In the genomic region with DNA sequence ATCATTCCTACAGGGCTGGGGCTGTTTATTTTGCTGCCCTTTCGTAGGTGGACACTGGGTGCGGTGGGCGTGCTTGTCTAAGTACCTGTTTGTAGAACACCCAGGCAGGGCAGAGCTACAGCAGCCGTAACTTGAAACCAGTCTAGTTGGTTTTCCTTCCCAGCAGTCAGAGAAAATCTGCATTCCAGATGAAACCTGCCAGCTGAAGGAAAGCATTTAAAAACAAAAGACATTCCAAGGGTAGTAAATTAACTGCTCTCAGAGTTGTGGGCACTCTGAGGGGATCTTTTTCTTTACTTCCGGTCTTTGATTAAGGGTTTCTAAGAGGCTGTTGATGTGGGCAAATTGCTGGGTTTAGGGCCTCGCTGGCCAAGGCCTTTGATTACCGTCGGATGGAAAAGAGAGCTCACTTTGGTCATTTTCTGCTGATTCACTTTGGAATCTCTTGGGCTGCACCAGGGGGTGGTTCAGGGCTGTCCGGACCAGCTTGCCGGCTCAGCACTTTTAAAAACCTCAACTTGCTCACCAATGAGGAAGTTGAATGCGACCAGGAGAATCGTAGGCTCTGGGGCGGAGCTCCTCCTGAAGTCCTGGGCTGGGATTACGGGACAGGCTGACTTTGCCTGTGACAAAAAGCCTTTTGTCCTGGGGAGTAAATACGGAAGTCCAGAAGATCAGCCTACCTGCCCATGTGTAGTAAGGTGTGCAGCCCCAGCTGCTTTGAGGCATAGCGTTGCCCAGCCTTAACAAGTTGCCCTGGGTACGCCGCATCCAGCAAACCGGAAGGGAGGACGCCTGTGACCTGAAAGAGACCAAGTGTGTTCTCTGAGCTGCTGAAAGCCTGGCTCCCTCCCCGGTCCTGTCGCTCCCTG, we compare ENCODE assay signal across 8 mouse cellular contexts.
A peak's percentile ranks its signal among the peaks of the same experiment; 100 is the strongest.
DNase-seq lines count a peak whose midpoint lies in the region; ATAC-seq lines count a peak whose summit lies in the region.

No protein-coding gene starts in this region.

- H3K27me3 ChIP-seq in forebrain, embryonic 13.5 days = 0 out of 2 replicates have a peak, but pooled peaks cover 4% of the 10 kb centered on the region
- H3K27me3 ChIP-seq in hindbrain, embryonic 10.5 days (ENCODE audit: insufficient read depth, poor library complexity, severe bottlenecking) = peaks cover 12% of the 10 kb centered on the region
- no peaks in the 10 kb centered on the region for H3K27me3 ChIP-seq in limb, embryonic 12.5 days
- H3K27me3 ChIP-seq in midbrain, embryonic 12.5 days = peaks cover 10% of the 10 kb centered on the region

- DNase-seq in urinary bladder, adult 18-20 months (ENCODE audit: low spot score in 2 of 2) = peak; percentile 50 to 62
- DNase-seq in urinary bladder, postnatal 10 days (ENCODE audit: low spot score) = no peak
- DNase-seq in hindbrain, embryonic 10.5 days (ENCODE audit: low spot score) = peak; percentile 43
- peak; percentile 50 for DNase-seq in testis, postnatal 10 days (ENCODE audit: low spot score)
- no peak for DNase-seq in left cerebral cortex, postnatal 25 days (ENCODE audit: low spot score in 2 of 2)

- H3K36me3 ChIP-seq in forebrain, embryonic 13.5 days (ENCODE audit: poor library complexity, severe bottlenecking) = no peaks in the 10 kb centered on the region
- H3K36me3 ChIP-seq in hindbrain, embryonic 10.5 days = no peaks in the 10 kb centered on the region
- no peaks in the 10 kb centered on the region for H3K36me3 ChIP-seq in limb, embryonic 12.5 days
- no peaks in the 10 kb centered on the region for H3K36me3 ChIP-seq in midbrain, embryonic 12.5 days

- H3K9ac ChIP-seq in forebrain, embryonic 13.5 days = no peak overlapping the region
- H3K9ac ChIP-seq in limb, embryonic 12.5 days (replicated peaks) = peak overlapping the region; percentile 50
- H3K9ac ChIP-seq in midbrain, embryonic 12.5 days (replicated peaks) = no peak overlapping the region; the same call in 1 of the 2 replicates

- H3K4me3 ChIP-seq in forebrain, embryonic 13.5 days = peak overlapping the region; percentile 13; the same call in 1 of the 2 replicates
- peak overlapping the region; percentile 42 for H3K4me3 ChIP-seq in hindbrain, embryonic 10.5 days
- H3K4me3 ChIP-seq in limb, embryonic 12.5 days (replicated peaks) = peak overlapping the region; percentile 35
- 0 out of 2 replicates have a peak overlapping the region, but pooled peaks have one; percentile 14 for H3K4me3 ChIP-seq in midbrain, embryonic 12.5 days

- H3K4me1 ChIP-seq in forebrain, embryonic 13.5 days = peaks cover 13% of the 10 kb centered on the region
- H3K4me1 ChIP-seq in hindbrain, embryonic 10.5 days (replicated peaks) = peaks cover 23% of the 10 kb centered on the region; the same call in 1 of the 2 replicates
- H3K4me1 ChIP-seq in limb, embryonic 12.5 days (replicated peaks) = peaks cover 21% of the 10 kb centered on the region
- H3K4me1 ChIP-seq in midbrain, embryonic 12.5 days = peaks cover 17% of the 10 kb centered on the region; the same call in 1 of the 2 replicates

- 0 out of 2 replicates have a peak, but pooled peaks have one; percentile 30 for ATAC-seq in forebrain, embryonic 13.5 days
- ATAC-seq in limb, embryonic 12.5 days (ENCODE audit: insufficient number of reproducible peaks, insufficient read depth, low FRiP score, low TSS enrichment, low read depth) = peak; percentile 74
- no peak for ATAC-seq in midbrain, embryonic 12.5 days (ENCODE audit: low FRiP score, low read depth)

- 17% methylated on average over 22 of the region's 22 CpGs for WGBS in forebrain, embryonic 13.5 days
- 15% methylated on average over 22 of the region's 22 CpGs for WGBS in hindbrain, embryonic 10.5 days
- WGBS in limb, embryonic 12.5 days = 3% methylated on average over 22 of the region's 22 CpGs
- WGBS in midbrain, embryonic 12.5 days = 18% methylated on average over 22 of the region's 22 CpGs

- intact Hi-C loops in left cerebral cortex, postnatal 25 days (cut with DNase I) = no loop called here

- no peaks in the 10 kb centered on the region for H3K9me3 ChIP-seq in forebrain, embryonic 13.5 days (replicated peaks)
- no peaks in the 10 kb centered on the region for H3K9me3 ChIP-seq in hindbrain, embryonic 10.5 days
- H3K9me3 ChIP-seq in limb, embryonic 12.5 days = no peaks in the 10 kb centered on the region
- no peaks in the 10 kb centered on the region for H3K9me3 ChIP-seq in midbrain, embryonic 12.5 days

- peak overlapping the region; percentile 48 for H3K4me2 ChIP-seq in forebrain, embryonic 13.5 days
- H3K4me2 ChIP-seq in limb, embryonic 12.5 days = peak overlapping the region; percentile 62
- H3K4me2 ChIP-seq in midbrain, embryonic 12.5 days (replicated peaks) = peak overlapping the region; percentile 39

- H3K27ac ChIP-seq in forebrain, embryonic 13.5 days = no peak overlapping the region
- H3K27ac ChIP-seq in hindbrain, embryonic 10.5 days = peak overlapping the region; percentile 72
- peak overlapping the region; percentile 85 for H3K27ac ChIP-seq in limb, embryonic 12.5 days
- no peak overlapping the region for H3K27ac ChIP-seq in midbrain, embryonic 12.5 days (replicated peaks)

Comparison
In these comparisons a context has a peak if more than half of its experiments do, and no peak if none do; other contexts are left out.
1. DNase-seq: peak in urinary bladder, adult 18-20 months (2 of 2), hindbrain, embryonic 10.5 days (single experiment) and testis, postnatal 10 days (single experiment); none in urinary bladder, postnatal 10 days (single experiment) and left cerebral cortex, postnatal 25 days (0 of 2).
2. H3K27ac ChIP-seq: peak in hindbrain, embryonic 10.5 days (single experiment) and limb, embryonic 12.5 days (single experiment); none in forebrain, embryonic 13.5 days (single experiment) and midbrain, embryonic 12.5 days (single experiment).
3. Peak in every context shown above with its lines, with median percentiles within 50 percentile points of each other: H3K4me2 ChIP-seq and H3K4me3 ChIP-seq.